Mouse (Mus musculus) C2C12 (cell line): ENCODE results near the gene Rnf214.

Experiments used
- CTCF ChIP-seq: IDR thresholded peaks from one replicate; pipeline ENCODE4 v1.5.1; 2011; ENCODE audit not compliant: control insufficient read depth, insufficient read depth, insufficient read length
- MAX ChIP-seq: IDR thresholded peaks from one replicate; pipeline ENCODE4 v1.6.1; 2011; ENCODE audit warnings: mild to moderate bottlenecking, control low read depth
- MYOG ChIP-seq: IDR thresholded peaks from one replicate; pipeline ENCODE4 v1.6.1; 2011; ENCODE audit not compliant: control insufficient read depth, insufficient read length; ENCODE audit errors: extremely low read depth

GRCm38 (mm10) chr9:45936883-45937282 is 30.2 kb upstream of the Rnf214 start:
- TF ChIP-seq CTCF (peak; percentile 50), MAX (no peak), MYOG (no peak)
